Mouse (Mus musculus) hindbrain, embryonic 16.5 days (tissue): ENCODE data around the gene Eif4g3. TPM values are rescaled to one million over a fixed set of nuclear protein-coding genes. Genes with fewer than 3 reads are reported as not detected.

Experiments
- ATAC-seq: fragments of 200-750 bp; cut with Nextera tagmentation; 2 replicates; pipeline ENCODE4 v1.8.0; 2017; ENCODE audit warnings: moderate TSS enrichment, moderate library complexity
- H3K27ac ChIP-seq: fragments of 300-500 bp; sonication (generic); 2 replicates; pipeline ENCODE4 v1.5.1; 2014; ENCODE audit warnings: low read depth, mild to moderate bottlenecking, control low read depth, low read length, moderate library complexity
- H3K27me3 ChIP-seq: fragments of 300-500 bp; sonication (generic); replicated peaks from 2 replicates; pipeline ENCODE4 v1.6.1; 2014; ENCODE audit warnings: low read length; ENCODE audit not compliant: control insufficient read depth, insufficient read depth
- H3K36me3 ChIP-seq: fragments of 300-500 bp; sonication (generic); 2 replicates; pipeline ENCODE4 v1.6.1; 2014; ENCODE audit warnings: mild to moderate bottlenecking, low read length, moderate library complexity, mixed read lengths; ENCODE audit not compliant: control insufficient read depth, insufficient read depth
- H3K4me1 ChIP-seq: fragments of 300-500 bp; sonication (generic); 2 replicates; pipeline ENCODE4 v1.6.1; 2014; ENCODE audit warnings: low read depth, low read length; ENCODE audit not compliant: control insufficient read depth, insufficient read depth
- H3K4me2 ChIP-seq: fragments of 300-500 bp; sonication (generic); 2 replicates; pipeline ENCODE4 v1.6.1; 2014; ENCODE audit warnings: mild to moderate bottlenecking, low read length, control low read depth, moderate library complexity
- H3K4me3 ChIP-seq: fragments of 300-500 bp; sonication (generic); 2 replicates; pipeline ENCODE4 v1.5.1; 2014; ENCODE audit warnings: mild to moderate bottlenecking, low read length, control low read depth, moderate library complexity
- H3K9ac ChIP-seq: fragments of 300-500 bp; sonication (generic); 2 replicates; pipeline ENCODE4 v1.6.1; 2014; ENCODE audit warnings: low read depth, mild to moderate bottlenecking, control low read depth, low read length, moderate library complexity
- H3K9me3 ChIP-seq: fragments of 300-500 bp; sonication (generic); 2 replicates; pipeline ENCODE4 v1.6.1; 2014; ENCODE audit warnings: mild to moderate bottlenecking, low read length, moderate library complexity; ENCODE audit not compliant: control insufficient read depth
- WGBS: fragments of 180-500 bp; shearing (Covaris S2); extraction: QIAGEN DNeasy Blood & Tissue Kit; methylation state at CpG from one replicate; pipeline ENCODE4 v1.1.7; 2014; 5-methylcytosine and 5-hydroxymethylcytosine counted together
- polyA plus RNA-seq: library from polyadenylated mRNA; unstranded; fragments of >200 nt; fragmentation: Nextera tagmentation; extraction: Ambion mirVana; gene quantifications from 2 replicates; pipeline ENCODE4 v1.2.1, GENCODE M21; 2015

Eif4g3 gene
- polyA plus RNA-seq, 1 experiment from 2014 or later, result 43.2 TPM

GRCm38 (mm10) chr4:138111858-138112257 lies 119.0 kb downstream of the Eif4g3 start:
- no peak overlapping the region for H3K9ac ChIP-seq
- H3K27me3 ChIP-seq, result no peaks in the 10 kb centered on the region
- H3K36me3 ChIP-seq, result peaks cover 15% of the 10 kb centered on the region; the same call in 1 of the 2 replicates
- WGBS, result 64% methylated on average over 5 of the region's 5 CpGs
- H3K4me1 ChIP-seq, result no peaks in the 10 kb centered on the region
- no peak for ATAC-seq
- H3K4me2 ChIP-seq, result no peak overlapping the region
- H3K4me3 ChIP-seq, result no peak overlapping the region
- no peaks in the 10 kb centered on the region for H3K9me3 ChIP-seq
- no peak overlapping the region for H3K27ac ChIP-seq

GRCm38 (mm10) chr4:138119740-138120139 lies 126.9 kb downstream of the Eif4g3 start:
- Histone ChIP-seq H3K9me3 (no peaks in the 10 kb centered on the region), H3K9ac (no peak overlapping the region), H3K27me3 (no peaks in the 10 kb centered on the region), H3K4me3 (no peak overlapping the region), H3K27ac (no peak overlapping the region), H3K36me3 (0 out of 2 replicates have a peak, but pooled peaks cover 6% of the 10 kb centered on the region), H3K4me1 (no peaks in the 10 kb centered on the region), H3K4me2 (no peak overlapping the region)
- WGBS, result 45% methylated on average over 10 of the region's 10 CpGs
- peak; percentile 62 for ATAC-seq

- peaks cover 6% of the 10 kb centered on the region for H3K36me3 ChIP-seq
Observed at GRCm38 (mm10) chr4:138124046-138124445, 131.2 kb downstream of the Eif4g3 start.

GRCm38 (mm10) chr4:138127371-138127770 lies 134.5 kb downstream of the Eif4g3 start:
- no peak for ATAC-seq

More at GRCm38 (mm10) chr4:138124046-138124445, 131.2 kb downstream of the Eif4g3 start:
- H3K9me3 ChIP-seq, result no peaks in the 10 kb centered on the region
- no peaks in the 10 kb centered on the region for H3K4me1 ChIP-seq
- no peak overlapping the region for H3K4me2 ChIP-seq
- H3K27ac ChIP-seq, result no peak overlapping the region
- 53% methylated on average over 7 of the region's 7 CpGs for WGBS
- ATAC-seq, result no peak
- no peak overlapping the region for H3K4me3 ChIP-seq
- H3K27me3 ChIP-seq, result no peaks in the 10 kb centered on the region
- no peak overlapping the region for H3K9ac ChIP-seq

GRCm38 (mm10) chr4:138127781-138128180 lies 135.0 kb downstream of the Eif4g3 start:
- no peak for ATAC-seq
- 85% methylated on average over 7 of the region's 7 CpGs for WGBS
- H3K4me2 ChIP-seq, result no peak overlapping the region
- H3K9ac ChIP-seq, result no peak overlapping the region
- H3K4me3 ChIP-seq, result no peak overlapping the region
- no peaks in the 10 kb centered on the region for H3K27me3 ChIP-seq
- H3K4me1 ChIP-seq, result no peaks in the 10 kb centered on the region
- no peak overlapping the region for H3K27ac ChIP-seq
- no peaks in the 10 kb centered on the region for H3K9me3 ChIP-seq
- H3K36me3 ChIP-seq, result peaks cover 6% of the 10 kb centered on the region

More at GRCm38 (mm10) chr4:138127371-138127770, 134.5 kb downstream of the Eif4g3 start:
- Histone ChIP-seq H3K27ac (no peak overlapping the region), H3K4me1 (no peaks in the 10 kb centered on the region), H3K27me3 (no peaks in the 10 kb centered on the region), H3K9ac (no peak overlapping the region), H3K4me2 (no peak overlapping the region), H3K9me3 (no peaks in the 10 kb centered on the region), H3K4me3 (no peak overlapping the region), H3K36me3 (peaks cover 6% of the 10 kb centered on the region)
- WGBS, result 97% methylated on average over 5 of the region's 5 CpGs

- Histone ChIP-seq H3K27me3 (no peaks in the 10 kb centered on the region), H3K9me3 (no peaks in the 10 kb centered on the region), H3K4me1 (no peaks in the 10 kb centered on the region), H3K4me2 (no peak overlapping the region), H3K27ac (no peak overlapping the region), H3K36me3 (peaks cover 6% of the 10 kb centered on the region), H3K4me3 (no peak overlapping the region), H3K9ac (no peak overlapping the region)
- 78% methylated on average over 2 of the region's 2 CpGs for WGBS
- no peak for ATAC-seq
Observed at GRCm38 (mm10) chr4:138130149-138130548, 137.3 kb downstream of the Eif4g3 start.

- no peak overlapping the region for H3K4me2 ChIP-seq
- no peaks in the 10 kb centered on the region for H3K4me1 ChIP-seq
- H3K9ac ChIP-seq, result no peak overlapping the region
- H3K36me3 ChIP-seq, result peaks cover 1% of the 10 kb centered on the region; the same call in 1 of the 2 replicates
- no peak for ATAC-seq
- 68% methylated on average over 9 of the region's 9 CpGs for WGBS
- H3K27me3 ChIP-seq, result no peaks in the 10 kb centered on the region
- no peaks in the 10 kb centered on the region for H3K9me3 ChIP-seq
- H3K27ac ChIP-seq, result no peak overlapping the region
- no peak overlapping the region for H3K4me3 ChIP-seq
Observed at GRCm38 (mm10) chr4:138131226-138131625, 138.4 kb downstream of the Eif4g3 start.

- H3K9ac ChIP-seq, result no peak overlapping the region
- H3K27me3 ChIP-seq, result no peaks in the 10 kb centered on the region
- H3K4me2 ChIP-seq, result no peak overlapping the region
- no peaks in the 10 kb centered on the region for H3K9me3 ChIP-seq
- no peaks in the 10 kb centered on the region; the same call in 1 of the 2 replicates for H3K36me3 ChIP-seq
- WGBS, result 83% methylated on average over 3 of the region's 3 CpGs
- H3K27ac ChIP-seq, result no peak overlapping the region
- no peaks in the 10 kb centered on the region for H3K4me1 ChIP-seq
- no peak overlapping the region for H3K4me3 ChIP-seq
- ATAC-seq, result no peak
Observed at GRCm38 (mm10) chr4:138131716-138132115, 138.9 kb downstream of the Eif4g3 start.

GRCm38 (mm10) chr4:138133360-138133759 lies 140.5 kb downstream of the Eif4g3 start:
- ATAC-seq, result no peak
- no peaks in the 10 kb centered on the region; the same call in 1 of the 2 replicates for H3K36me3 ChIP-seq
- 90% methylated on average over 9 of the region's 9 CpGs for WGBS
- no peak overlapping the region for H3K27ac ChIP-seq
- no peak overlapping the region for H3K4me3 ChIP-seq
- H3K4me1 ChIP-seq, result peaks cover 4% of the 10 kb centered on the region
- H3K4me2 ChIP-seq, result no peak overlapping the region
- H3K9me3 ChIP-seq, result no peaks in the 10 kb centered on the region
- H3K9ac ChIP-seq, result no peak overlapping the region
- H3K27me3 ChIP-seq, result no peaks in the 10 kb centered on the region

- Histone ChIP-seq H3K36me3 (no peaks in the 10 kb centered on the region; the same call in 1 of the 2 replicates), H3K4me3 (no peak overlapping the region), H3K27me3 (no peaks in the 10 kb centered on the region), H3K4me2 (no peak overlapping the region), H3K9ac (no peak overlapping the region), H3K27ac (no peak overlapping the region), H3K9me3 (no peaks in the 10 kb centered on the region), H3K4me1 (peaks cover 8% of the 10 kb centered on the region)
- no peak for ATAC-seq
- WGBS, result 49% methylated on average over 4 of the region's 4 CpGs
Observed at GRCm38 (mm10) chr4:138137336-138137735, 144.5 kb downstream of the Eif4g3 start.
